Mouse (Mus musculus) layer of hippocampus, postnatal 14 days (tissue): ENCODE results near the gene Mpp2. TPM values are rescaled to one million over a fixed set of nuclear protein-coding genes. Genes with fewer than 3 reads are reported as not detected.

Source experiments
- DNase-seq, 2 experiments: peaks; one replicate each; pipeline ENCODE4 v3.0.0; 2021 to 2022; ENCODE audit warnings: low spot score in 2 of 2, mixed read lengths in 1 of 2
- total RNA-seq, 2 experiments: library from RNA; stranded (reverse); gene quantifications; 2 replicates each; pipeline ENCODE4 v1.2.3; 2021

The Mpp2 gene
- total RNA-seq, 2 experiments from 2014 or later = 139 to 144 TPM

- no peak for DNase-seq
Observed at GRCm38 (mm10) chr11:102015472-102015871, 72.8 kb downstream of the Mpp2 start.

- no peak for DNase-seq
Observed at GRCm38 (mm10) chr11:102013201-102013600, 75.1 kb downstream of the Mpp2 start.

GRCm38 (mm10) chr11:102011510-102011909 lies 76.8 kb downstream of the Mpp2 start:
- DNase-seq = no peak

- DNase-seq = peak in 1 of 2 experiments; percentile 43
Observed at GRCm38 (mm10) chr11:102010140-102010539, 78.2 kb downstream of the Mpp2 start.

- no peak for DNase-seq
Observed at GRCm38 (mm10) chr11:102008954-102009637, 79.2 kb downstream of the Mpp2 start.

GRCm38 (mm10) chr11:102008372-102008771 lies 79.9 kb downstream of the Mpp2 start:
- DNase-seq = no peak

Other genes starting within 250 kb of the Mpp2 start
- gene Meox1, start 194.1 kb downstream of the Mpp2 start, total RNA-seq = 1 to 10 TPM; 1.9 to 2.0 TPM
- gene Sost, start 121.5 kb downstream of the Mpp2 start, total RNA-seq = not detected
- gene Cfap97d1, start 104.2 kb downstream of the Mpp2 start, total RNA-seq = not detected
- 100 to 1,000 TPM; 156 to 159 TPM for gene Dusp3, start 101.5 kb downstream of the Mpp2 start, total RNA-seq
- 10 to 100 TPM; 87.4 to 93.8 TPM for gene Mpp3, start 60.1 kb downstream of the Mpp2 start, total RNA-seq
- under 1 TPM; 0.24 to 0.32 TPM for gene Cd300lg, start 47.0 kb downstream of the Mpp2 start, total RNA-seq
- not detected for gene Ppy, start 12.8 kb upstream of the Mpp2 start, total RNA-seq
- gene Pyy, start 19.3 kb upstream of the Mpp2 start, total RNA-seq = not detected
- gene Nags, start 57.0 kb upstream of the Mpp2 start, total RNA-seq = not detected
- gene Tmem101, start 67.9 kb upstream of the Mpp2 start, total RNA-seq = 10 to 100 TPM; 26.4 to 29.2 TPM
- gene Lsm12, start 96.8 kb upstream of the Mpp2 start, total RNA-seq = 10 to 100 TPM; 65.9 to 72.8 TPM
- gene G6pc3, start 101.1 kb upstream of the Mpp2 start, total RNA-seq = 10 to 100 TPM; 49.2 to 49.5 TPM
- gene Hdac5, start 141.7 kb upstream of the Mpp2 start, total RNA-seq = 100 to 1,000 TPM; 171 to 197 TPM
- under 1 TPM; 0.76 to 0.79 TPM for gene BC030867, start 160.4 kb upstream of the Mpp2 start, total RNA-seq
- gene Asb16, start 180.2 kb upstream of the Mpp2 start, total RNA-seq = under 1 TPM; 0.86 to 0.88 TPM
- gene Tmub2, start 196.4 kb upstream of the Mpp2 start, total RNA-seq = 10 to 100 TPM; 59.3 to 60.6 TPM
- gene Atxn7l3, start 208.1 kb upstream of the Mpp2 start, total RNA-seq = 100 to 1,000 TPM; 152 to 160 TPM
- 100 to 1,000 TPM; 120 to 121 TPM for gene Ubtf, start 231.2 kb upstream of the Mpp2 start, total RNA-seq